Mouse (Mus musculus): Measurements from ENCODE around the gene Tbx20.

Gene Tbx20

GRCm38 (mm10) chr9:24774160-24774969 is at the start of gene Tbx20:
TSS of gene Tbx20 (minus strand) at chr9:24774303.
- DNase-seq (ENCODE audit: low spot score): peak; percentile 57

- DNase-seq (ENCODE audit: low spot score): no peak
Observed at GRCm38 (mm10) chr9:24818511-24818910, 44.4 kb upstream of the Tbx20 start.

GRCm38 (mm10) chr9:24812461-24812860 is 38.4 kb upstream of the Tbx20 start:
- no peak for DNase-seq (ENCODE audit: low spot score)

- no peak for DNase-seq (ENCODE audit: low spot score)
Observed at GRCm38 (mm10) chr9:24792110-24792509, 18.0 kb upstream of the Tbx20 start.

GRCm38 (mm10) chr9:24789396-24789795 is 15.3 kb upstream of the Tbx20 start:
- DNase-seq (ENCODE audit: low spot score): no peak

- DNase-seq (ENCODE audit: low spot score): no peak
Observed at GRCm38 (mm10) chr9:24782338-24782737, 8.2 kb upstream of the Tbx20 start.

- DNase-seq (ENCODE audit: low spot score): no peak
Observed at GRCm38 (mm10) chr9:24780929-24781441, 6.9 kb upstream of the Tbx20 start.

GRCm38 (mm10) chr9:24780391-24780928 is 6.4 kb upstream of the Tbx20 start:
- DNase-seq (ENCODE audit: low spot score): no peak

- no peak for DNase-seq (ENCODE audit: low spot score)
Observed at GRCm38 (mm10) chr9:24779975-24780374, 5.9 kb upstream of the Tbx20 start.

GRCm38 (mm10) chr9:24778571-24778970 is 4.5 kb upstream of the Tbx20 start:
- no peak for DNase-seq (ENCODE audit: low spot score)

- no peak for DNase-seq (ENCODE audit: low spot score)
Observed at GRCm38 (mm10) chr9:24777961-24778360, 3.9 kb upstream of the Tbx20 start.

- DNase-seq (ENCODE audit: low spot score): no peak
Observed at GRCm38 (mm10) chr9:24777176-24777895, 3.2 kb upstream of the Tbx20 start.

- DNase-seq (ENCODE audit: low spot score): no peak
Observed at GRCm38 (mm10) chr9:24776487-24776886, 2.4 kb upstream of the Tbx20 start.

GRCm38 (mm10) chr9:24775567-24775966 is 1.5 kb upstream of the Tbx20 start:
- DNase-seq (ENCODE audit: low spot score): no peak

- no peak for DNase-seq (ENCODE audit: low spot score)
Observed at GRCm38 (mm10) chr9:24775001-24775400, 898 bp upstream of the Tbx20 start.

GRCm38 (mm10) chr9:24773669-24774068 is 434 bp downstream of the Tbx20 start:
- no peak for DNase-seq (ENCODE audit: low spot score)

GRCm38 (mm10) chr9:24773171-24773570 is 932 bp downstream of the Tbx20 start:
- DNase-seq (ENCODE audit: low spot score): no peak

- no peak for DNase-seq (ENCODE audit: low spot score)
Observed at GRCm38 (mm10) chr9:24772431-24773120, 1.5 kb downstream of the Tbx20 start.

GRCm38 (mm10) chr9:24771713-24772112 is 2.4 kb downstream of the Tbx20 start:
- DNase-seq (ENCODE audit: low spot score): no peak

GRCm38 (mm10) chr9:24770941-24771405 is 3.1 kb downstream of the Tbx20 start:
- no peak for DNase-seq (ENCODE audit: low spot score)

GRCm38 (mm10) chr9:24770149-24770940 is 3.8 kb downstream of the Tbx20 start:
- no peak for DNase-seq (ENCODE audit: low spot score)
